Mouse (Mus musculus): Measurements from ENCODE around the gene Plxna2. TPM values are rescaled to one million over a fixed set of nuclear protein-coding genes. Genes with fewer than 3 reads are reported as not detected.
A peak's percentile ranks its signal among the peaks of the same experiment; 100 is the strongest.

Gene Plxna2
- total RNA-seq, 4 experiments from 2014 or later: 18.8 to 28.3 (median 25.5) TPM

GRCm38 (mm10) chr1:194704171-194704855 lies 86.3 kb downstream of the Plxna2 start:
- no peak for DNase-seq (ENCODE audit: low spot score)

GRCm38 (mm10) chr1:194706566-194706965 lies 88.5 kb downstream of the Plxna2 start:
- no peak for DNase-seq (ENCODE audit: low spot score)

- DNase-seq (ENCODE audit: low spot score): no peak
Measured at GRCm38 (mm10) chr1:194712373-194712772, 94.4 kb downstream of the Plxna2 start.

DNA sequence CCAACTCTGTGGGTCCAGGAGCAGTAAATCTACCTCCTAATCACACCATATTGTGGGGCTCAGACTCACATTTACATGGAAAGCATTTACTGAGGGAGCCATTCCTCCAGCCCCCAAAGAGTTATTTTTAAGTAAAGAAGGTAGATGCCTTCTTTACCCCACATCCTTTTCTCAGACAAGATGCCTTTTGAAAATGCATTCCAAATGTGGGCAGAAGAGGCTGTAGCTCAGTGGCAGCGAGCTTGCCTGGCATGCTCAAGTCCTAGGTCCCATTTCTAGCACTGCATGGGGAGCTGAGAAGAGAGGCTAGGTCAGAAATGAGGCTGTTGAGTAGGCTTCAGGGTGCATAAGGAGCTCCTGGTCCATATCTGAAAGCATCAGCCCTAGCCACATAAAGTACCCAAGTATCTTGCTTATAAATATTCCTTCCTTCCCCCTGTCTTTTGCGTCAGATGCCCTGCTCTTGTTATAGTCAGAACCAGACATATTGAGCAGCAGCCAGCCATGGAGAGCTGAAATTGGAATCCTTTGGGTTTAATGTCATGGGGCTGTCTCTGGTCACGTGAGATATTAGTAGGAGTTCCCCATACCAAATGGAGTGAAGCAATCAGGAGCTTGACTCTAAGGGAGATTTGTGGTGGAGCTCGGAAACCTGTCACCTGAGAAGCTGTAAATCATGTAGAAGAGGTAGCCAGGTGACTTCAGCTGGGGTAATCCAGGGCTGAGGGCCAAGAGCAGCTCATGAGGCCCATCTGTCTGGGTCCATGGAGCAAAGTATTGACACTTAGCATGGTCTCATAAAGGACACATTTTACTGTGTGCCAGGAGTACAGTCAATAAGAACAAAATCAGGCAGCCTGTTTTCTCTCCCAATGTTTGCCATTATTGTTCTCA lies 96.4 kb downstream of the Plxna2 start:
- DNase-seq (ENCODE audit: low spot score): no peak

- no peak for DNase-seq (ENCODE audit: low spot score)
Measured at GRCm38 (mm10) chr1:194717451-194717874, 99.4 kb downstream of the Plxna2 start.

GRCm38 (mm10) chr1:194720406-194720805 lies 102.4 kb downstream of the Plxna2 start:
- DNase-seq (ENCODE audit: low spot score): no peak

- no peak for DNase-seq (ENCODE audit: low spot score)
Measured at GRCm38 (mm10) chr1:194721260-194721659, 103.2 kb downstream of the Plxna2 start.

DNA sequence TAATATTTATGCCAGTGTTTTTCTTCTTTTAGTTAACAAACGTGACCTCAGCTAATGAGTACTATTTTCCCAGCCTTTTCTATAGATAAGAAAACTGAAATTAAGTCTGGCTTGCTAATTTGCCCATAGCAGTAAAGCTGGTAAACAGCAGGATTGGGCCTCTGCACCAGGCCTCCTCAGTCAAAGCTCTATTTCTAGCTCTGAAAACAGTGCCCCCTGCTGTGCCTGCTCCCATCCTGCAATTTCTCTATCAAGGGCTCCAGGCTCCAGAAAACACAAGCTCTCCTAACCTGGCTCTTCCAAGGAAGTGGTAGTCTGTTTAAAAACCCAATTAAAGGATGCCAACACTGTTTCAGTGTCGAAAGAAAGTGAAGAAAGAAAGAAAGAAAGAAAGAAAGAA lies 104.3 kb downstream of the Plxna2 start:
- peak; percentile 74 for DNase-seq (ENCODE audit: low spot score)

DNA sequence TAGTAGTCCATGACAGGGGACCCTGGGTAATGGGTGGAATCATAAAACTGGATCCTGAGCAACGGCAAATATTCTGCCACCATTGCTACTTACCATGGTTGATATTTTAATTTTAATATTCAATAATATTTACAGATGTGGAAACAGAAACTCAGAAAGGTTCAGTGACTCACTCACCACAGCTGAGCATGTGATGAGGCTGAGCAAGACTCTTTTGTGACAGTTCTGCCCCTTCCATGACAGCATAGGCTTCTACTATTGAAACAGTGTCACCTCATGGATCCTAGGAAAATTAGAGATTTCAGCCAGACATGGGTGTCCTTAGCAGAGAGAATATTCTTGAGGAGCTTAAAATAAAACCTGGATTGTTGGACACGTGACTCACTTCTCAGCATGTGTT lies 116.8 kb downstream of the Plxna2 start:
- no peak for DNase-seq (ENCODE audit: low spot score)

DNA sequence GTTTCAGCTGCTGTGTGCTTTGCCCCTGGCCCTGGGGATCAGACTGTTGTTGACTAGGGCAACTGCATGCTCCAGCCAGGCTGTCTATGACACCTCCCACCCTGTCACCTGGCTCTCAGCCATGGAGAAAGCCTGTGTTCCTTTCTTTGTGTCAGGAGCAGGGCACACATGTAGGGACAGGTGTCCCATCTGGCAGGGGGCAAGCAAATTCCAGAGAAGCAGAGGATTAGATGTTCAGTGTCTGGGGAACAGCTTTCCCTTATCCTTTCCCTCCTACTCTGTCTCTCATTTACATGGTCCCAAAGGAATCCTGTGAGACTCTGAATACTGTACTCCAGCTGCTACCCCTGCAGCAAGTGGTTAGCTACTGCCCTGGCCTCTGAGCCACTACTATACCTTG lies 121.9 kb downstream of the Plxna2 start:
- peak; percentile 19 for DNase-seq (ENCODE audit: low spot score)

GRCm38 (mm10) chr1:194742901-194743422 lies 124.9 kb downstream of the Plxna2 start:
- no peak for DNase-seq (ENCODE audit: low spot score)

DNA sequence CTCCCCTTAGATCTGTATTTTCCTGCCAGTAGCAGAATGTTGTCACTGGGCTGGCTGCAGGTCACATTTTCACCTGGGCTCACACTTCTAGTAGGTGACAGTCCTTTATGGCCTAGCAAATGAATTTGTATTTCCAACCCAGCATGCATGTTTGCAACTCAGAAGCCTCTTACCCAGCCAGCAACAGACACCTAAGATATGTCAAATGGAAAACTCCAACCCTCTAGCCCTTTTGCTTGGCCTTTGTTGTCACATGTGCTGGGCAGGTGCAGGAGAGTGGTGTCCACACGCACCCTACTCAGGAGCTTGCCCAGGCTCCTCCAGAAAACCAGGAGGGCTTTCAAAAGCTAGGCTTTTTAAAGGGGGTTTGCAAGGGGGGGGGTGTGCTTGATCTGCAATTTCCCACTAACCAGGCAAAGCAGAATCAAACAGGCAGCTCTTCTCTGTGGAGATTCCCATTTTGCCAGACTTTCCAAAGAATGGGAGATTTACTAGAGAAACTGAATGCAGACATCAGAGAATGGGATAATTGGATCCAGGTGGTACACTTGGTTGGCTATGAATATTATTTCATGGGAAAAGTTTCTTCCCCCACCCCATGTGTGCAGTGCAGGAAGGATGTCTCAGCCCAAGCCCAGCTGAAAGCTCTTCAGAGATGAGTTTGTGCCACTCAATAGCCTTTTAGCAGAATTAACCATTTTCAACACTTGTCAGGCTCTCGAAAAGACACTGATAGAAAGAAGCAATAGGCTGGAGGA lies 127.3 kb downstream of the Plxna2 start:
- DNase-seq (ENCODE audit: low spot score): no peak

- peak; percentile 83 for DNase-seq (ENCODE audit: low spot score)
Measured at GRCm38 (mm10) chr1:194746332-194747249, 128.6 kb downstream of the Plxna2 start.

- DNase-seq (ENCODE audit: low spot score): no peak
Measured at GRCm38 (mm10) chr1:194747258-194747657, 129.2 kb downstream of the Plxna2 start.

DNA sequence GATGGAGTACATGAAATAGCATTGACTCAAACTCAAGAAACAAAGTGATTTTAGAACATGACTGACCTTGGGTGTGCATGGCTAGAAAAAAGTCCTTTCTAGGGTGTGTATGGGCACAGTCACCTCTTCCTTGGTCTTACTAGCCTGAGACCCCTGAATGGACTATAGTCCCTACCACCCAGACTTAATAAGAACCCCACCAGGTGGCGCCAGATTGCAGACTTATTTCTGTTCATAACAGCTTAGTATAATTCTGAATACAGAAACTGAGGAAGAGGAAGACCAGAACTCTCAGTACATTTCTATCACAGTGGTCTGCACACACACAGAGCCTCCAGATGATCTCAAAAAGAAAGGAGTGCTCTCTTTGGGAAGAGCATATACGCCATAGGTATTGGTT lies 135.2 kb downstream of the Plxna2 start:
- DNase-seq (ENCODE audit: low spot score): peak; percentile 50

GRCm38 (mm10) chr1:194756001-194756400 lies 138.0 kb downstream of the Plxna2 start:
- DNase-seq (ENCODE audit: low spot score): peak; percentile 41

DNA sequence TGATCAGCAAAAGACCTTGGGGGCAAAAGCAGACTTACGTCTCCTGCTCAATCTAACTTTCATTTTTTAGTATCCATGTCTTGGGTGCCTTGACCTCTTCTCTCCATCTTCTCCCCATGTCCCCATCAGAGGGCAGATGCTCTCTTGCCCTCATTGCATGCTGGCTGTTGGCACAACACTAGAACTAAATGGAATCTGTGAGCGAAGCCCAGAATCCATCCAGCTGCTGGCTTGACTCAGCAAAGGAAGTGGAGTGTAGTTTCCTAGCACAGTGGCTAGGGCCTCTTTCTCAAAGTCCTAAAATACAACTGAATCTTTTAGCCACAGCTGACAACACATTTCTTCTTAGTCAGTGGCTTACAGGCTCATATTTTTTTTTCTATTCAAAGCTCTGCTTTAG lies 138.4 kb downstream of the Plxna2 start:
- DNase-seq (ENCODE audit: low spot score): peak; percentile 42

- DNase-seq (ENCODE audit: low spot score): no peak
Measured at GRCm38 (mm10) chr1:194756863-194757262, 138.8 kb downstream of the Plxna2 start.

DNA sequence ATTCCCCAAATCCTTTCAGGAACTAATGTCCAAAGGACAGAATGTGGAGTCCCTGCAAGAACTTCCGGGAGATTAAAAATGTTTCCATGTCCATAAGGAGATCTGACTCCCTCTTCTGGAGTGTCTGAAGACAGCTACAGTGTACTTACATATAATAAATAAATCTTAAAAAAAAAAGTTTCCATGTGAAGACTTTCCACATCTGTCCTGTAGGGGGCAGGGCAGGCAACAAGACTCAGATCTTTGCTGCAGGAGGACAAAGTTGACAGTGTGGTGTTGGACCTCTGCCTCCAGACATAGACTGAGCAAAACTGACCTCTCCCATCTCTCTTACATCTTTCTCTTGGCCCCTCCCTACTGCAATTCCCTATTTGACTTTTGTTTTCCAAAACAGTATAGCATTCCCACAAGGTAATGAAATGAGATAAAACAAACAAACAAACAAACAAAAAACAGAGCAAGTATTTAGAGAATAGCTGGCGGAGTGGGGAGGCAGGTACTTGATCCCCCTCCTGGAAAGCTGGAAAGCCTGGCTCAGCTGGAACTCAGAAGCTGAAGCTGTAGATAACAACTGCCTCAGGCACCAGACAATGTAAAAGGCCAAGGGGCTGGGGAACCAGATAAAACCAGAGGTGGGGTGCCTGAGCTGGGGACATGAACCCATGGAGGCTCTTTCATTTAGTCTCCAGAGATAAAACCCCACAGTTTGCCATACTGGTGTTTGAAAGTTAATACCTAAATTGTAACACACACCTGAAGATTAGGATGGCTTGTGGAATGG lies 143.6 kb downstream of the Plxna2 start:
- no peak for DNase-seq (ENCODE audit: low spot score)

- DNase-seq (ENCODE audit: low spot score): no peak
Measured at GRCm38 (mm10) chr1:194762896-194763295, 144.9 kb downstream of the Plxna2 start.

Data from heart, adult 8-10 months (tissue).